Mouse (Mus musculus): Measurements from ENCODE around the gene Gpc6. TPM values are rescaled to one million over a fixed set of nuclear protein-coding genes. Genes with fewer than 3 reads are reported as not detected.

The Gpc6 gene
- total RNA-seq, 2 experiments from 2014 or later = 15.6 to 18.9 TPM

GRCm38 (mm10) chr14:117807846-117808245 lies 882.7 kb downstream of the Gpc6 start:
- intact Hi-C loops (cut with DNase I) = no loop called here
- no peak for DNase-seq (ENCODE audit: low spot score in 2 of 2)

GRCm38 (mm10) chr14:117808326-117808725 lies 883.2 kb downstream of the Gpc6 start:
- intact Hi-C loops (cut with DNase I) = no loop called here

GRCm38 (mm10) chr14:117810321-117811270 lies 885.5 kb downstream of the Gpc6 start:
- DNase-seq (ENCODE audit: low spot score in 2 of 2) = peak; percentile 31 to 66
- intact Hi-C loops (cut with DNase I) = loop anchor here (5.0 kb wide), 2 partner anchors 87 to 112 kb away; no protein-coding TSS in a partner anchor

More at GRCm38 (mm10) chr14:117808326-117808725, 883.2 kb downstream of the Gpc6 start:
- no peak for DNase-seq (ENCODE audit: low spot score in 2 of 2)

GRCm38 (mm10) chr14:117813473-117813872 lies 888.4 kb downstream of the Gpc6 start:
- peak; percentile 42 to 83 for DNase-seq (ENCODE audit: low spot score in 2 of 2)
- intact Hi-C loops (cut with DNase I) = loop anchor here (2.0 to 5.0 kb wide), 3 partner anchors 45 to 109 kb away; no protein-coding TSS in a partner anchor

GRCm38 (mm10) chr14:117816008-117816407 lies 890.9 kb downstream of the Gpc6 start:
- intact Hi-C loops (cut with DNase I) = no loop called here
- no peak for DNase-seq (ENCODE audit: low spot score in 2 of 2)

GRCm38 (mm10) chr14:117816706-117817105 lies 891.6 kb downstream of the Gpc6 start:
- intact Hi-C loops (cut with DNase I) = no loop called here
- no peak for DNase-seq (ENCODE audit: low spot score in 2 of 2)

GRCm38 (mm10) chr14:117817196-117817595 lies 892.1 kb downstream of the Gpc6 start:
- no peak for DNase-seq (ENCODE audit: low spot score in 2 of 2)
- intact Hi-C loops (cut with DNase I) = no loop called here

GRCm38 (mm10) chr14:117824491-117824890 lies 899.4 kb downstream of the Gpc6 start:
- intact Hi-C loops (cut with DNase I) = no loop called here
- no peak for DNase-seq (ENCODE audit: low spot score in 2 of 2)

GRCm38 (mm10) chr14:117826294-117827046 lies 901.4 kb downstream of the Gpc6 start:
- DNase-seq (ENCODE audit: low spot score in 2 of 2) = no peak
- intact Hi-C loops (cut with DNase I) = no loop called here

- intact Hi-C loops (cut with DNase I) = no loop called here
- no peak for DNase-seq (ENCODE audit: low spot score in 2 of 2)
These were observed 906.2 kb downstream of the Gpc6 start for GRCm38 (mm10) chr14:117831267-117831666.

- peak; percentile 32 to 73 for DNase-seq (ENCODE audit: low spot score in 2 of 2)
- intact Hi-C loops (cut with DNase I) = no loop called here
These were observed 906.6 kb downstream of the Gpc6 start for GRCm38 (mm10) chr14:117831731-117832130.

GRCm38 (mm10) chr14:117835506-117835905 lies 910.4 kb downstream of the Gpc6 start:
- intact Hi-C loops (cut with DNase I) = no loop called here
- no peak for DNase-seq (ENCODE audit: low spot score in 2 of 2)

GRCm38 (mm10) chr14:117837021-117837420 lies 911.9 kb downstream of the Gpc6 start:
- intact Hi-C loops (cut with DNase I) = no loop called here
- DNase-seq (ENCODE audit: low spot score in 2 of 2) = no peak

GRCm38 (mm10) chr14:117837715-117838114 lies 912.6 kb downstream of the Gpc6 start:
- intact Hi-C loops (cut with DNase I) = no loop called here
- no peak for DNase-seq (ENCODE audit: low spot score in 2 of 2)

- DNase-seq (ENCODE audit: low spot score in 2 of 2) = no peak
- intact Hi-C loops (cut with DNase I) = no loop called here
These were observed 916.1 kb downstream of the Gpc6 start for GRCm38 (mm10) chr14:117841211-117841610.

- no peak for DNase-seq (ENCODE audit: low spot score in 2 of 2)
- intact Hi-C loops (cut with DNase I) = no loop called here
These were observed 916.9 kb downstream of the Gpc6 start for GRCm38 (mm10) chr14:117841797-117842553.

GRCm38 (mm10) chr14:117849591-117850505 lies 924.7 kb downstream of the Gpc6 start:
- no peak for DNase-seq (ENCODE audit: low spot score in 2 of 2)
- intact Hi-C loops (cut with DNase I) = no loop called here

GRCm38 (mm10) chr14:117852266-117852665 lies 927.2 kb downstream of the Gpc6 start:
- intact Hi-C loops (cut with DNase I) = no loop called here
- no peak for DNase-seq (ENCODE audit: low spot score in 2 of 2)

GRCm38 (mm10) chr14:117852842-117853241 lies 927.7 kb downstream of the Gpc6 start:
- no peak for DNase-seq (ENCODE audit: low spot score in 2 of 2)

More at GRCm38 (mm10) chr14:117852842-117853241, 927.7 kb downstream of the Gpc6 start:
- intact Hi-C loops (cut with DNase I) = no loop called here
